Mouse (Mus musculus) mammary gland, adult 2 months (tissue): ENCODE data around the gene Eif5. TPM values are rescaled to one million over a fixed set of nuclear protein-coding genes. Genes with fewer than 3 reads are reported as not detected.

Source experiments
- polyA plus RNA-seq: library from polyadenylated mRNA; depleted of rRNA; stranded (reverse); fragments of >200 nt; gene quantifications from 2 replicates; pipeline ENCODE4 v1.2.3, GENCODE M21; 2012; ENCODE audit warnings: low replicate concordance; rRNA removed

Gene Eif5
- 64.1 and 99.3 TPM in 2 replicates for polyA plus RNA-seq

DNA sequence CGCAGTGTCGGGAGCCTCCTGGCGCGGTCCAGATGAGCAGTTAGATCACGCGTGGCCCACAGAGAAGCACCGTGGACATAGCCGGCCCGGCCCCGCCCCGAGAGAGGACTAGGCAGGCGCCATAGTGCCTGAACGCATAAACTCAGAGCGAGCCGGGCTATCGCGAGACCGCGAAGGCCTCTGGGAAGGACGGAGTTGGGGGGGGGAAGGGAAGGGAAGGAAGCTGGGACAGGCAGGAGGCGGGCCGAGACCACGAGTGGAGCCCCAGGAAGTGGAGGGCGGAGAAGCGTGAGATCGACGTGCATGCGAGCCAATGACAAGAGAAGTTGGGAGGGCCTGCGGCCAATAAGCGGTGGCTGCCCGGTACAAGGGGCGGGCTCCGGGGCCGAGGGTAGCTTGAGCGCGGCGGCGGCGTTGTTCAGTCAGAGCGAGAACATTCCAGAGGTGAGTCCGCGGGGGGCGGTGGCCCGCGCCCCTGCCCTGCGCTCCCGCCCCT is at the start of gene Eif5:
Eif5 (plus strand) TSS at position 221 of the 496 bp plus-strand sequence.

DNA sequence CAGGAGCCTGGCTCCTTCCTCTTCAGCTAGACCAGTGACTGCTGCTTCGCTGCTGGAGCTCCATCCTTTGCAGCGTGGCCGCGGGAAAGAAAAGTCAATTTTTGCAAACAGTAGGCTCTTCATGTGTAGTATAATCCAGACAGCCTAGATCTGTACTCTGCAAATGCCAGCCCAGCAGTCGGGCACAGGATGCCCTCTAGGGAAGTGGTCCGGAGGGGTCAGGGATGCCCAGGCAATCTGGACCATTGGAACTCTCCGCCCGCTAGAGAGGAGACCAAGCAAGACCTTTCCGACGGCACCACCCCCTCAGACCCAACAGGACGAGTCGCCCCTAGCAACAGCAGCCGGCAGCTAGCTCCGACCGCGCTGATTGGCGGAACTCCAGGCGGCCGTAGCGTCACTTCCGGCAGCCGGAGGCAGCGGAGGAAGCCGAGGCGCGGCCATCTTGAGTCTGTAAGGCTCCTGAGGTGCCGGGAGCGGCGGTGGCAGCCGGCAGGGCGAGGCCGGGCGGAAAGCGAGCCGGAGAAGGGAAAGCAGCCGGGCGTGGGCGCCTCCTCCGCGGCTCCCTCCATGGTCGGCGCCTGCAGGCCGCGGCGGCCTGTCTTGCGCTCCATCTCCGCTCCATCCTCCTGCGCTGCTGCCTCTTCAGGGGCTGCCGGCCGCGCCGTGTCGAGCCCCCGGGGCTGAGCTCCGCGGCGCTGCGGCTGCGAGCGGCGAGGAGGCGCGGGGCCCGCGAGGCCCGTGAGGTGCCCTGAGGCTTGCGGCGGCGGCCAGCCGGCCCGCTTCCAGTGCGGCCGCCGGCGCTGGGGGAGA is 36.5 kb downstream of the Eif5 start, which contains the start of gene Mark3:
Mark3 (plus strand) TSS at position 450 of the 813 bp plus-strand sequence.

Other genes with a start within 250 kb of the Eif5 start
- gene Cdc42bpb, start 160.3 kb upstream of the Eif5 start, polyA plus RNA-seq = 141 and 261 TPM in 2 replicates
- 0.95 and 1.8 TPM in 2 replicates for gene Lbhd2, start 131.2 kb upstream of the Eif5 start, polyA plus RNA-seq
- 23.7 and 30.8 TPM in 2 replicates for gene Exoc3l4, start 121.0 kb upstream of the Eif5 start, polyA plus RNA-seq
- 25.8 and 47.6 TPM in 2 replicates for gene Tnfaip2, start 95.5 kb upstream of the Eif5 start, polyA plus RNA-seq
- gene Gm266, start 52.2 kb upstream of the Eif5 start, polyA plus RNA-seq = 2.4 and 8.7 TPM in 2 replicates
- 23.9 and 25.1 TPM in 2 replicates for gene Mark3, start 36.5 kb downstream of the Eif5 start, polyA plus RNA-seq
- gene Ckb, start 134.3 kb downstream of the Eif5 start, polyA plus RNA-seq = 112 and 170 TPM in 2 replicates
- 28.0 and 65.2 TPM in 2 replicates for gene Trmt61a, start 140.1 kb downstream of the Eif5 start, polyA plus RNA-seq
- 9.0 and 11.3 TPM in 2 replicates for gene Bag5, start 175.2 kb downstream of the Eif5 start, polyA plus RNA-seq
- 31.7 and 64.0 TPM in 2 replicates for gene Apopt1, start 175.2 kb downstream of the Eif5 start, polyA plus RNA-seq
- 53.6 and 58.4 TPM in 2 replicates for gene Klc1, start 220.8 kb downstream of the Eif5 start, polyA plus RNA-seq